Mouse (Mus musculus): ENCODE measurements around the gene Retreg2. TPM values are rescaled to one million over a fixed set of nuclear protein-coding genes. Genes with fewer than 3 reads are reported as not detected.
A peak's percentile ranks its signal among the peaks of the same experiment; 100 is the strongest.

The Retreg2 gene
- polyA plus RNA-seq, 1 experiment from 2014 or later: 136 TPM

DNA sequence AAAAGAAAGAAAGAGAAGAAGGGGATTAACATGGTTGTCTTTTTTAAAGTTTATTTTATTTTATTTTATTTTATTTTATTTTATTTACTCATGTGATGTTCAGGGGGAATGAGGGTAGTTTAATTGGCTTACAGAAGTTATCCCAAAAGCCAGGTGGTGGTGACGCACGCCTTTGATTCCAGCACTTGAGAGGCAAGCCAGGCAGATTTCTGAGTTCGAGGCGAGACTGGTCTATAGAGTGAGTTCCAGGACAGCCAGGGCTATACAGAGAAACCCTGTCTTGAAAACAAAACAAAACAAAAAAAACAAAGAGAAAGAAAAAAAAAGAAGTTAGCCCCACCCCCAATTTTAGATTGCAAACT, 17.7 kb downstream of the Retreg2 start:
- H3K4me2 ChIP-seq (replicated peaks): no peak overlapping the region
- ATAC-seq (ENCODE audit: low FRiP score) (no peak), DNase-seq (ENCODE audit: low spot score) (no peak)
- H3K36me3 ChIP-seq (replicated peaks; ENCODE audit: control insufficient read depth, insufficient read depth): no peaks in the 10 kb centered on the region
- H3K9ac ChIP-seq: no peak overlapping the region
- no peaks in the 10 kb centered on the region for H3K27me3 ChIP-seq (ENCODE audit: control insufficient read depth, insufficient read depth, low read length)
- H3K9me3 ChIP-seq (ENCODE audit: control insufficient read depth, low read length): no peaks in the 10 kb centered on the region
- WGBS: 82% methylated on average over 4 of the region's 4 CpGs
- H3K4me3 ChIP-seq (replicated peaks; ENCODE audit: low read length): no peak overlapping the region
- H3K27ac ChIP-seq: no peak overlapping the region
- no peaks in the 10 kb centered on the region for H3K4me1 ChIP-seq (replicated peaks; ENCODE audit: control insufficient read depth, insufficient read depth, low read length)

DNA sequence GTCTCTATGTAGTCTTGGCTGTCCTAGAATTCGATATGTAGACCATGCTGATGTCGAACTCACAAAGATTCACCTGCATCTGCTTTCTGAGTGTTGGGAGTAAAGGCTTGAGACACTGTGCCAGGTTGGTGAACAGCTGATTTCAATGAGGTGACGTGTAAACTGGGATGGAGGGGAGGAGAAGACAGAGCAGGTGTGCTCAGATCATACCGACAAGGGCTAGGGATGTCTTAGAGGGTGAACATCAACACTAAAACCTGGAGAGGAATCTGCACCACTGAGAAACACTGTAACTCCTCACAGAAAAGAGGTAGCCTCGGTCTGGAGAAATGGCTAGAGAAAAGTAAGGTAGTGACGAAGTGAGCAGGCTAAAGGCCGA, 25.5 kb downstream of the Retreg2 start:
- 7% methylated on average over 7 of the region's 7 CpGs for WGBS
- peaks cover 33% of the 10 kb centered on the region for H3K36me3 ChIP-seq (replicated peaks; ENCODE audit: control insufficient read depth, insufficient read depth)
- no peaks in the 10 kb centered on the region for H3K27me3 ChIP-seq (ENCODE audit: control insufficient read depth, insufficient read depth, low read length)
- H3K4me3 ChIP-seq (replicated peaks; ENCODE audit: low read length): peak overlapping the region; percentile 79
- H3K9ac ChIP-seq: peak overlapping the region; percentile 80
- DNase-seq (ENCODE audit: low spot score) (no peak), ATAC-seq (ENCODE audit: low FRiP score) (no peak)
- H3K4me1 ChIP-seq (replicated peaks; ENCODE audit: control insufficient read depth, insufficient read depth, low read length): peaks cover 9% of the 10 kb centered on the region
- H3K9me3 ChIP-seq (ENCODE audit: control insufficient read depth, low read length): no peaks in the 10 kb centered on the region
- H3K27ac ChIP-seq: peak overlapping the region; percentile 88
- H3K4me2 ChIP-seq (replicated peaks): peak overlapping the region; percentile 68

DNA sequence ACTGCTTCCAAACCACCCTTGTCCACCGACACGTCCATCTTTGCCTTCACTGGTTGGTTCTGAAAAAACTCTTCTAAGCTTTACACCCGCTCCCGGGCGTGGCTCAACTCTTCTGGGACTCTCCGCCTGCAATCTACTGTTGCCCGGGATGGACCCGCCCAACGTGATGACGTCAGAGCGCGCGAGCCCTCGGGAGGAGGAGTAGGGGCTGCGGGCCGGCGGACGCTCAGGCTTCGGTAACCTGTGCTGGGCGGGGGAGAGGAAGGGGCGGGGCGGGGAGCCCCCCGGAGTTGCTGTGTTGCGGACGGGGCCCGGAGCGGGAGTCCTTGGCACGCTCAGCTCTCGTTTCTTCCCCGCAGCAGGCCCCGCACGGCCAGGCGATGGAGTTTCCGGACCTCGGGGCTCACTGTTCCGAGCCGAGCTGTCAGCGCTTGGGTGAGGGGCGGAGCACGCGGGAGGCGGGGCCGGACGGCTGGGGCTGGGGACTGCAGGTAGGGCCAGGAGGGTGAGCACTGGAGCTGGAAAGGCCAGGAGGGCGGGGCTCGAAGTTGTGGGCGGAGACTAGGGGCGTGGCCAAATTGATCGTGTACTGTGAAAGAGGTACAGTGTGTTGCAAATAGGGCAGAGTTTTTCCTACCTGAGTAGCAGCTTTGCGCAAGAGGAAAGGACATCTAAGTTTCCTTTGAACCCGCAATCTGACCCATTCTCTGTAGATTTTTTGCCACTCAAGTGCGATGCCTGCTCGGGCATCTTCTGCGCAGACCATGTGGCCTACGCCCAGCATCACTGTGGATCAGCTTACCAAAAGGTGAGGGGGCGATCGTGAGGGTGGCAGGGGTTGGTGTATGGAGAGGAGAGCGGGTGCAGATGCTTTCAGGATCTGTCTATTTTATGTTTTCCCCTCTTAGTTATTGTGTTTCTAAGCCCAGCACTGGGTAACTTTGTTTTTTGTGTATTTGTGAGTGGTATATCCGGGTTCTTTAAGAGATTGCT, 26.2 kb downstream of the Retreg2 start, which contains the start of gene Zfand2b:
TSS of gene Zfand2b (plus strand) at position 175 of the 993 bp plus-strand sequence.
- peak; percentile 97 for ATAC-seq (ENCODE audit: low FRiP score)
- Histone ChIP-seq H3K9me3 (ENCODE audit: control insufficient read depth, low read length) (no peaks in the 10 kb centered on the region), H3K9ac (peak within 1 kb of the TSS; percentile 80), H3K4me1 (replicated peaks; ENCODE audit: control insufficient read depth, insufficient read depth, low read length) (peaks cover 9% of the 10 kb centered on the region), H3K36me3 (replicated peaks; ENCODE audit: control insufficient read depth, insufficient read depth) (peaks cover 39% of the 10 kb centered on the region), H3K27me3 (ENCODE audit: control insufficient read depth, insufficient read depth, low read length) (no peaks in the 10 kb centered on the region), H3K4me2 (replicated peaks) (peak within 1 kb of the TSS; percentile 68), H3K27ac (peak within 1 kb of the TSS; percentile 88), H3K4me3 (replicated peaks; ENCODE audit: low read length) (peak within 1 kb of the TSS; percentile 79)
- peak; percentile 92 for DNase-seq (ENCODE audit: low spot score)
- 1% methylated on average over 57 of the region's 59 CpGs for WGBS

DNA sequence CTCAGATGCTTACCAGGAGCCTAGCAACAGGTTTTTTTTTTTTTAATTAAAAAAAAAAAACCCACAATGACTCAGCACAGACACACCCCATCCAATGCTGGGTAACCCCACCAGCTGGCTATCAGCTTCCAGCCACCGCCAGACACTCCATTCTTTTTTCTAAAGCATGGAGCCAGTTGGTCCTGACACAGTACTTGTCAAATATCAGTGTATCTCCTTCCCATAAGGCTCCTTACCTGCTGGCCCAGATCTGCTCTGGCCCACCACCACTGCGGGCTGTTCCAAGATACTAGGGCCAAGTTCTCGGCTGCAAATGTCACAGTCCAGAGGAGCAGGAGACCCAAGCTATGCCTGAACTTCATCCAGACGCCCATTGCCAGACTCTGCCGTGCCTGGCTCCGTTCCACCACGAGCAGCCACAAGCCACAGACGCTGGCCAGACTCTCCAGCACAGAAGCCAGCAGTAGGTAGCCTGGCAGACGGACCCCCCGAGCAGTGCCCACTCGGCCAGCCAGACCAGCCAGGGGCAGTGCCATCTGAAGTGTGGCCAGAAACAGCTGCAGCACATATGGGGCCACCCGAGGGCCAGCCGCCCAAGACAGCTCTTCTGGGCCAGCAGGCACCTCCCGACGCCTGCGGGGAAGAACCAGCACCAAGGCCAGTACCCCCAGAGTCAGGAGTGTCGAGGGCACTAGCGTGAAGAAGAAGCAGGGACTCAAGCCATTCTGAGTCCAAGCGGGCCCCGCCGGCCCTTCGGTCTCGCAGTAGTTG, 36.9 kb downstream of the Retreg2 start:
- Histone ChIP-seq H3K36me3 (replicated peaks; ENCODE audit: control insufficient read depth, insufficient read depth) (peaks cover 63% of the 10 kb centered on the region), H3K4me1 (replicated peaks; ENCODE audit: control insufficient read depth, insufficient read depth, low read length) (peaks cover 15% of the 10 kb centered on the region), H3K27ac (peak overlapping the region; percentile 38; the same call in 1 of the 2 replicates), H3K9ac (peak overlapping the region; percentile 61), H3K9me3 (ENCODE audit: control insufficient read depth, low read length) (no peaks in the 10 kb centered on the region), H3K4me2 (replicated peaks) (peak overlapping the region; percentile 89), H3K4me3 (replicated peaks; ENCODE audit: low read length) (peak overlapping the region; percentile 45), H3K27me3 (ENCODE audit: control insufficient read depth, insufficient read depth, low read length) (no peaks in the 10 kb centered on the region)
- 6% methylated on average over 23 of the region's 23 CpGs for WGBS
- peak; percentile 49 for ATAC-seq (ENCODE audit: low FRiP score)
- peak; percentile 38 for DNase-seq (ENCODE audit: low spot score)

DNA sequence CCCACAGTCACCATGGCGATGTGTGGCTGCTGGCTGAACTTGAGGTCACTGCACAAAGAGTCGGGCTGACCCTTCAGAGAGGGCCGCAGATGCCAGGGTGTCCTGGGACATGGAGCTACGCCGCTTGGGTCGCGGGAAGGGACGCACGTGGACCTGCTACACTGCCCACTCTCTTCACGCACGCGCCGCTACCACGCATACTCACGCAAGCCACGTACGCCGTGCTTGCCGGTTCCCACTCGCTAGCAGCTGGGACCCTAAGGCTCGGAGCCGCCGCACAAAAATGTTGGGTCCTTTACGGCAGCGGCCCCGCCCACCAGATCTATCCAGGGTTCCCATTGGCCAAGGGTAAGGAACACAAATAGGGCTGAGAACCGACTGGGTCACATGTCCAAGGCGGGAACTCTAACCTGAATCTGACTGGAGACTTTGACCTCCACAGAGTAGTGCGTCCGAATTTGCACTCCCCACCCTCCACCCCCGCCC, 37.6 kb downstream of the Retreg2 start, which contains the start of gene Abcb6:
TSS of gene Abcb6 (minus strand) at position 288 of the 486 bp plus-strand sequence.
- peaks cover 65% of the 10 kb centered on the region for H3K36me3 ChIP-seq (replicated peaks; ENCODE audit: control insufficient read depth, insufficient read depth)
- DNase-seq (ENCODE audit: low spot score) (peak; percentile 91), ATAC-seq (ENCODE audit: low FRiP score) (peak; percentile 93)
- peak within 1 kb of the TSS; percentile 61 for H3K9ac ChIP-seq
- H3K4me1 ChIP-seq (replicated peaks; ENCODE audit: control insufficient read depth, insufficient read depth, low read length): peaks cover 15% of the 10 kb centered on the region
- under 1% methylated on average over 31 of the region's 31 CpGs for WGBS
- H3K4me3 ChIP-seq (replicated peaks; ENCODE audit: low read length): peak within 1 kb of the TSS; percentile 45
- H3K9me3 ChIP-seq (ENCODE audit: control insufficient read depth, low read length): no peaks in the 10 kb centered on the region
- peak within 1 kb of the TSS; percentile 38; the same call in 1 of the 2 replicates for H3K27ac ChIP-seq
- peak within 1 kb of the TSS; percentile 89 for H3K4me2 ChIP-seq (replicated peaks)
- no peaks in the 10 kb centered on the region for H3K27me3 ChIP-seq (ENCODE audit: control insufficient read depth, insufficient read depth, low read length)

DNA sequence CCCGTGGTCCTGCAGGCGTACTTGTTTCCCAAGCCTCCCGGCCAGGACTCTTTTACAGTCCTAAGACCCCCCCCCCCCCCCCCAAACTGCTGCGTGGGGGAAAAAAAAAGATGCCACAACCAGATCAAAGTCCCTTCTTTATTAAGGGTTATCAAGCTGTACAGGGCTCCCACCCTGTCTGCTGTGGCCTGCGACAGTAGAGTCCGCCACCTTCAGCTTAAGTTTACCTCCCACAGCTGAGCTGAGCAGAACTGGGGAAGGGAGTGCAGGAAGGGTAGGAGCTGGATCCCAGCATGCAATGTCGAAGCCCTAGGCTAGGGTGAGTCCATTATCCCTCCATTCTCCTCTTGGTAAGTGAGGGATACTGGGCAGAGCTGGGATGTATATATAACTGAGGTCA, 38.2 kb downstream of the Retreg2 start:
- ATAC-seq (ENCODE audit: low FRiP score) (no peak), DNase-seq (ENCODE audit: low spot score) (no peak)
- Histone ChIP-seq H3K4me3 (replicated peaks; ENCODE audit: low read length) (peak overlapping the region; percentile 45; the same call in 1 of the 2 replicates), H3K9me3 (ENCODE audit: control insufficient read depth, low read length) (no peaks in the 10 kb centered on the region), H3K4me1 (replicated peaks; ENCODE audit: control insufficient read depth, insufficient read depth, low read length) (peaks cover 15% of the 10 kb centered on the region), H3K36me3 (replicated peaks; ENCODE audit: control insufficient read depth, insufficient read depth) (peaks cover 65% of the 10 kb centered on the region), H3K27me3 (ENCODE audit: control insufficient read depth, insufficient read depth, low read length) (no peaks in the 10 kb centered on the region), H3K9ac (no peak overlapping the region), H3K27ac (no peak overlapping the region), H3K4me2 (replicated peaks) (peak overlapping the region; percentile 89)
- WGBS: 36% methylated on average over 7 of the region's 7 CpGs

DNA sequence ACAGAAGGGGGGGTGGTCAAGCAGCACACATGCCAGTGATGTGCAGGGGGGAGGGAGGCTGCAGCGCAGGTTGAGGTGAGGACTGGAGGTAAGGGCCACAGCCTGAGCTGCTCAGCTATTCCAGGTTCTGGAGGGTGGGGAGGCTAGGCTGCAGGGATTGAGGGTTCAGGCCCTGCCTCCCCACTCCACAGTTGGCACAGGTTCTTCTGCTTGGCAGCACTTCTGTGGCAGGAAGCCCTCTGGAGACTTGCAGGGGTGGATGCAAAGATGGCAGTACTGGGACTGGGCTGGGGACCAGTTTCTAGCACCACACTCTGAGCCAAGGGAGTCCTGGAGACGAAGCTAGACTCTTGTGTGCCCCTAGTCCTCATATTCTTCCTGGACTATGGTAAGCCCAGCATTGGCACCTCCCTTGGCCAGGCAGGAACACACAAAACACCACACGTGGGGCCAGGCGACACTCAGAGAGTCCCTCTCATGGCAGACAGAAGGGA, 38.8 kb downstream of the Retreg2 start:
- H3K4me2 ChIP-seq (replicated peaks): no peak overlapping the region
- no peak overlapping the region for H3K4me3 ChIP-seq (replicated peaks; ENCODE audit: low read length)
- no peak for ATAC-seq (ENCODE audit: low FRiP score)
- H3K9ac ChIP-seq: no peak overlapping the region
- H3K36me3 ChIP-seq (replicated peaks; ENCODE audit: control insufficient read depth, insufficient read depth): peaks cover 65% of the 10 kb centered on the region
- H3K27me3 ChIP-seq (ENCODE audit: control insufficient read depth, insufficient read depth, low read length): no peaks in the 10 kb centered on the region
- no peak overlapping the region for H3K27ac ChIP-seq
- peaks cover 15% of the 10 kb centered on the region for H3K4me1 ChIP-seq (replicated peaks; ENCODE audit: control insufficient read depth, insufficient read depth, low read length)
- no peaks in the 10 kb centered on the region for H3K9me3 ChIP-seq (ENCODE audit: control insufficient read depth, low read length)
- 81% methylated on average over 4 of the region's 4 CpGs for WGBS
- no peak for DNase-seq (ENCODE audit: low spot score)

DNA sequence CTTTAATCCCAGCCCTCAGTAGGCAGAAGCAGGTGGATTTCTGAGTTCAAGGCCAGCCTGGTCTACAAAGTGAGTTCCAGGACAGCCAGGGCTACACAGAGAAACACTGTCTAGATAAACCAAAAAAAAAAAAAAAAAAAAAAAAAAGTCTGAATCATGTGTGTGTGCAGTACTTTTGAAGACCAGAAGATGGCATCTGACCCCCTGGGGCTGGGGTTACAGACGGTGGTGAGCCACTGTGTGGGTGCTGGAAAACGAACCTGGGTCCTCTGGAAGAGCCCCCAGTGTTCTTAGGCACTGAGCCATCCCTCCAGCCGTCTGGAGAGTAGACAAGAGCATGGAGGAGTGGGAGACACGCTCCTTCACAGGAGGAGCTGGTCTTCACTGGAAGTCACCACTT, 39.6 kb downstream of the Retreg2 start:
- ATAC-seq (ENCODE audit: low FRiP score): no peak
- no peaks in the 10 kb centered on the region for H3K9me3 ChIP-seq (ENCODE audit: control insufficient read depth, low read length)
- H3K27me3 ChIP-seq (ENCODE audit: control insufficient read depth, insufficient read depth, low read length): no peaks in the 10 kb centered on the region
- H3K4me1 ChIP-seq (replicated peaks; ENCODE audit: control insufficient read depth, insufficient read depth, low read length): peaks cover 15% of the 10 kb centered on the region
- H3K36me3 ChIP-seq (replicated peaks; ENCODE audit: control insufficient read depth, insufficient read depth): peaks cover 65% of the 10 kb centered on the region
- no peak overlapping the region for H3K4me2 ChIP-seq (replicated peaks)
- no peak overlapping the region for H3K27ac ChIP-seq
- no peak overlapping the region for H3K4me3 ChIP-seq (replicated peaks; ENCODE audit: low read length)
- DNase-seq (ENCODE audit: low spot score): no peak
- WGBS: 73% methylated on average over 4 of the region's 4 CpGs
- no peak overlapping the region for H3K9ac ChIP-seq

DNA sequence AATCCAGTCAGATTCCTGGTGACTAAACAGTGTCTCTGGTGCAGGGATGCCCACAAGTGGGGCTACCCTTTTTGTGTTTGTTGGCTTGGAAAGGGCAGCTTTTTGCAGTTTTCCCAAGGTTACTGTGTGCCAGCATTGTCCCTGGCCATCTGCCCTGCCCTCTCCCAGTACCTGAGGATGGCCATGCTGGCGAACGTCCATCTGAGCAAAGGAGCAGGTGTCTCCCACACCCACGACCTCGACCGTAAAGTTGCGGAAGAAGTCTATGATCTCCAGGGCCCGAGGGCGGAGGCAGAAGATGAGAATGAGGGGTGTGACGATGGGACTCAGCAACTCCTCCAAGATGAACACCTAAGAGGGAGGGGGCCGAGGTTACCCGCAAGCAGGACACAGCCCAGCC, 42.9 kb downstream of the Retreg2 start:
- 93% methylated on average over 11 of the region's 11 CpGs for WGBS
- ATAC-seq (ENCODE audit: low FRiP score) (no peak), DNase-seq (ENCODE audit: low spot score) (no peak)
- Histone ChIP-seq H3K4me3 (replicated peaks; ENCODE audit: low read length) (no peak overlapping the region), H3K9me3 (ENCODE audit: control insufficient read depth, low read length) (no peaks in the 10 kb centered on the region), H3K4me2 (replicated peaks) (no peak overlapping the region), H3K27me3 (ENCODE audit: control insufficient read depth, insufficient read depth, low read length) (no peaks in the 10 kb centered on the region), H3K36me3 (replicated peaks; ENCODE audit: control insufficient read depth, insufficient read depth) (peaks cover 86% of the 10 kb centered on the region), H3K9ac (no peak overlapping the region), H3K4me1 (replicated peaks; ENCODE audit: control insufficient read depth, insufficient read depth, low read length) (peaks cover 6% of the 10 kb centered on the region; the same call in 1 of the 2 replicates), H3K27ac (no peak overlapping the region)

All from hindbrain, embryonic 14.5 days (tissue).